Mouse (Mus musculus) adrenal gland, postnatal 0 days (tissue): ENCODE measurements around the gene Rnf186. TPM values are rescaled to one million over a fixed set of nuclear protein-coding genes. Genes with fewer than 3 reads are reported as not detected.

Experiments
- polyA plus RNA-seq: library from polyadenylated mRNA; unstranded; fragments of >200 nt; fragmentation: Nextera tagmentation; extraction: Ambion mirVana; gene quantifications from 2 replicates; pipeline ENCODE4 v1.2.1, GENCODE M21; 2015

Rnf186 gene
- 0.11 and 0.30 TPM in 2 replicates for polyA plus RNA-seq

DNA sequence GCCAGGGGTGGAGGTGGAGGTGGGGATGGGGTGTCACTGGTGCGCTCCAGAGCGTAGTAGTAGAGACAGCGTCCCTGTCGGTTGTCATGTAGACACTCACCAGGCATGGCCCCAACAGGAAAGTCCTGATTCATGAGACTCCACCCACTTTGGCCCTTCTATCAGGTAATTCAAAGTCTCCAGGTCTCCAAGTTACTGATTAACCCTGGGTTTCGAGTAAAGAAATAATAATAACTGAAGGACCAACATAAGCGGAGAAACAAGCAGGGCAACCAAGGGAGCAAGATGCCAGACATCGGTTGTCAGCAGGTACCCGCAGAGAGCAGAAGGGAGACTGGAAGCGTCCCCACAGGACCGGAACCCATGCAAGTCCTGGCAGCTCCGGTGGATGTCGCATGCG lies at the start of gene Rnf186:
Gene Rnf186 (plus strand): TSS at position 247 of the 400 bp plus-strand sequence.

GRCm38 (mm10) chr4:138972827-138973718 lies 6.2 kb downstream of the Rnf186 start, which contains the start of gene Tmco4:
Gene Tmco4, plus strand, starts transcription at chr4:138972888.

Other genes starting within 250 kb of the Rnf186 start
- gene Pla2g2c, start 242.3 kb upstream of the Rnf186 start, polyA plus RNA-seq, result 1.3 TPM in 2 replicates
- 0.61 and 1.2 TPM in 2 replicates for gene Ubxn10, start 229.9 kb upstream of the Rnf186 start, polyA plus RNA-seq
- 8.4 and 9.8 TPM in 2 replicates for gene Pla2g2f, start 209.5 kb upstream of the Rnf186 start, polyA plus RNA-seq
- gene Pla2g2d, start 191.4 kb upstream of the Rnf186 start, polyA plus RNA-seq, result 1.6 and 2.0 TPM in 2 replicates
- 51.0 and 71.1 TPM in 2 replicates for gene Pla2g5, start 103.6 kb upstream of the Rnf186 start, polyA plus RNA-seq
- gene Gm13030, start 93.1 kb upstream of the Rnf186 start, polyA plus RNA-seq, result not detected in 2 replicates
- gene Pla2g2e, start 89.2 kb upstream of the Rnf186 start, polyA plus RNA-seq, result 0.50 TPM in 1 of 2 replicates, not detected in the other
- gene Otud3, start 53.2 kb upstream of the Rnf186 start, polyA plus RNA-seq, result 2.4 and 3.1 TPM in 2 replicates
- gene Tmco4, start 5.8 kb downstream of the Rnf186 start, polyA plus RNA-seq, result 6.9 and 9.6 TPM in 2 replicates
- 0.06 and 0.09 TPM in 2 replicates for gene Htr6, start 108.5 kb downstream of the Rnf186 start, polyA plus RNA-seq
- gene Nbl1, start 125.9 kb downstream of the Rnf186 start, polyA plus RNA-seq, result 106 and 199 TPM in 2 replicates
- 1,209 and 1,611 TPM in 2 replicates for gene Minos1, start 164.0 kb downstream of the Rnf186 start, polyA plus RNA-seq
- gene Capzb, start 225.8 kb downstream of the Rnf186 start, polyA plus RNA-seq, result 266 and 342 TPM in 2 replicates